Mouse (Mus musculus): ENCODE results near the gene Gm9944. TPM values are rescaled to one million over a fixed set of nuclear protein-coding genes. Genes with fewer than 3 reads are reported as not detected.

Gm9944 gene
- polyA plus RNA-seq (2011; ENCODE audit: insufficient read length, low read depth, missing spikeins) = not detected in 2 replicates

DNA sequence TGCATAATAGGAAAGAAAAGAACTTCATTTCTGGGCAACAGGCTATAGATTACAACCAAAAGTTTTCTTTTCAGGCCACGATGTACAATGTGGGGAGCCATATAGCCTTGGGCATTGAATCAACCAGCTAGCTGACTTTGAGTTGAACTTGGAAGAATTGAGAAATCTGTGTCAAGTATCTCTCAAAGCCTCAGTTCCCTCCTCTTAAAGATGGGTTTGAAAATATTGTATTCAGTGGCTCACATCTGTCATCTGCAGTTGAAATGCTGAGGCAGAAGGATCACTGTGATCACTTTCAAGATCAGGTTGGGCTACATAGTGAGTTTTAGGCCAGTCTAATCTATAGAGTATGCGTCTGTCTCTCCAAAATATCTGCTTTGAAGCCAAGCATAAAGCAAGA lies at the start of gene Gm9944:
Gene Gm9944, minus strand, starts transcription at position 101 of the 400 bp plus-strand sequence.
- TF ChIP-seq POLR2A (IDR thresholded peaks at IDR 0.05; ENCODE audit: low read depth, low read length) (no peak), CTCF (IDR thresholded peaks at IDR 0.05; ENCODE audit: borderline replicate concordance, insufficient read depth, low read length) (no peak)
- no peak within 1 kb of the TSS for H3K4me3 ChIP-seq (ENCODE audit: insufficient read depth, low read length)
- H3K4me1 ChIP-seq (ENCODE audit: control insufficient read depth, insufficient read depth, low read length) = no peaks in the 10 kb centered on the region
- H3K27ac ChIP-seq (ENCODE audit: insufficient read depth, low read length) = no peak within 1 kb of the TSS

DNA sequence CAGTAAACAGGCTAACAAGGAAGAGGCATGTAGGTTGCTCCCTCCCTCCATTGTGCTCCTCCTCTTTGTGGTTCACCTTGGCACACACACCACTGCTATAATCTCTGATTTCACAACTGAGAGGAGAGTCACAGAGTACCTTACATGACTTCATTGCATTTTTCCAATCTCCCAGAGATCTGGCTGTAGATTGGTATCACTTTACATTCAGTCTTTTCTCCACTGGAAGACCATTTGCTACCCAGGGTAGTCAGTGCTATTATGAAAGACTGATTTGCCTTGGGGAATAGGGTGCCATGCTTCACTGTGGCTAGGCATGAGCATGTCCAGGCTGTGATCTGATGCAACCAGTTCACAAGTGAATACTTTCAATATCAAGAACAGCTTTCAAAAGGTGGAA lies 40.2 kb upstream of the Gm9944 start:
- Histone ChIP-seq H3K4me1 (ENCODE audit: control insufficient read depth, insufficient read depth, low read length) (no peaks in the 10 kb centered on the region), H3K4me3 (ENCODE audit: insufficient read depth, low read length) (no peak overlapping the region), H3K27ac (ENCODE audit: insufficient read depth, low read length) (no peak overlapping the region)
- no peak for TF ChIP-seq POLR2A (IDR thresholded peaks at IDR 0.05; ENCODE audit: low read depth, low read length)
- TF ChIP-seq CTCF (IDR thresholded peaks at IDR 0.05; ENCODE audit: borderline replicate concordance, insufficient read depth, low read length) = no peak

DNA sequence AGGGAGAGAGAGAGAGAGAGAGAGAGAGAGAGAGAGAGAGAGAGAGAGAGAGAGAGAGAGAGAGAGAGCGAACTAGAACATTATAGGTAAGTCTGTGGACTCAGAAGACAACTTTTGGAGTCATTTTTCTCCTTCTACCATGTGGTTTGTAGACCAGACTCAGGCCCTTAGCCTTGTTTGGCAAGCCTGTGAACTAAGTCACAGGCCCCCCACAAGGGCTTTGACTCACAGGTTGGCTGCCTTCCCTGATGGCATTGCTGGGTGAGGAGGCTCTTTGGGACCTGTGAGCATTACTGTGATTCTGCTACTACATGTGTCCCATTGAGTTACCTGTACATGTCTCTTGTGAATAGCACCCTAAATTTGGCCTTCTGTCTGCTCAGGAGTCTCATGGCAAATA lies 15.0 kb upstream of the Gm9944 start:
- TF ChIP-seq POLR2A (IDR thresholded peaks at IDR 0.05; ENCODE audit: low read depth, low read length) (no peak), CTCF (IDR thresholded peaks at IDR 0.05; ENCODE audit: borderline replicate concordance, insufficient read depth, low read length) (no peak)
- no peaks in the 10 kb centered on the region for H3K4me1 ChIP-seq (ENCODE audit: control insufficient read depth, insufficient read depth, low read length)
- no peak overlapping the region for H3K4me3 ChIP-seq (ENCODE audit: insufficient read depth, low read length)
- H3K27ac ChIP-seq (ENCODE audit: insufficient read depth, low read length) = no peak overlapping the region

DNA sequence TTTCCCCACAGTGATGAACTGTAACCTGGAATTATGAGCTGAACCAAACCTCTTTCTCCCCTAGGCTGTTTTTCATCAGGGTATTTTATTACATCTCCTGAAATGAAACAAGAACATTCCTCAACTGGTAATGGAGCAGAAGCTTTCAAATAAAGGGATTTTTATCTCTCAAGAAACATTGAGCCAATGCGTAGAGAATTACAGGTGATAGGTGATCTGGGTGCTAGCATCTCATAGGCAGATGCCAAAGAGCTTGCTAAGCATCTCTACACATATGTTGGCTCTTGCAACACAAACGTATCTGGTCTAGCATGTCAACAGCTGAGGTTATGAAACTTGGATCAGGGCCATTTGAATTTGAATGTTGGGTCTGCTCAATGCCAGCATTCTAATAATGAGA lies 12.1 kb upstream of the Gm9944 start:
- Histone ChIP-seq H3K4me3 (ENCODE audit: insufficient read depth, low read length) (no peak overlapping the region), H3K27ac (ENCODE audit: insufficient read depth, low read length) (no peak overlapping the region), H3K4me1 (ENCODE audit: control insufficient read depth, insufficient read depth, low read length) (no peaks in the 10 kb centered on the region)
- TF ChIP-seq CTCF (IDR thresholded peaks at IDR 0.05; ENCODE audit: borderline replicate concordance, insufficient read depth, low read length) (no peak), POLR2A (IDR thresholded peaks at IDR 0.05; ENCODE audit: low read depth, low read length) (no peak)

DNA sequence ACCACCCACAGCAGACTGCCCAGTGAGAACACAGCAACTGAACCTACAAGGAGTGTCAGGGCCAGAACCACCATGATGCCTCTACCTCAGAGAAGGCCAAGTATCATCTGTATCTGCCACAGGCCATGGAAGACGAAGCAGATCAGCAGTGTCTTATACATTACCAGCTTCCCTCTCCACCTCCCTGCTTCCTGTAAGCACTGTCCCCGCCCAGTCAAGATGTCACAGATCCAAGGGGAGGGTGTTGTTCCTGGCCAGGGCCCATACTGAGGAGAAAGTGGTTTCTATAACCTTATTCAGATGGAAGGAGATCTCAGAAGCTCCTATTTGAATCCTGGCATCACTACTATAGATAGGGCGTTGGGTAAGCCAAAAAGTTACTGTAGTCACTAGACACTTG lies 10.5 kb upstream of the Gm9944 start, which contains the start of gene Aadacl3:
Gene Aadacl3, minus strand, starts transcription at position 101 of the 400 bp plus-strand sequence.
- H3K4me3 ChIP-seq (ENCODE audit: insufficient read depth, low read length) = no peak within 1 kb of the TSS
- no peak within 1 kb of the TSS for H3K27ac ChIP-seq (ENCODE audit: insufficient read depth, low read length)
- no peaks in the 10 kb centered on the region for H3K4me1 ChIP-seq (ENCODE audit: control insufficient read depth, insufficient read depth, low read length)
- TF ChIP-seq POLR2A (IDR thresholded peaks at IDR 0.05; ENCODE audit: low read depth, low read length) (no peak), CTCF (IDR thresholded peaks at IDR 0.05; ENCODE audit: borderline replicate concordance, insufficient read depth, low read length) (no peak)

- TF ChIP-seq POLR2A (IDR thresholded peaks at IDR 0.05; ENCODE audit: low read depth, low read length) (no peak), CTCF (IDR thresholded peaks at IDR 0.05; ENCODE audit: borderline replicate concordance, insufficient read depth, low read length) (no peak)
- Histone ChIP-seq H3K4me1 (ENCODE audit: control insufficient read depth, insufficient read depth, low read length) (no peaks in the 10 kb centered on the region), H3K27ac (ENCODE audit: insufficient read depth, low read length) (no peak overlapping the region), H3K4me3 (ENCODE audit: insufficient read depth, low read length) (no peak overlapping the region)
Measured at GRCm38 (mm10) chr4:144448546-144448945, 4.6 kb downstream of the Gm9944 start.

GRCm38 (mm10) chr4:144441582-144441981 lies 11.5 kb downstream of the Gm9944 start:
- TF ChIP-seq POLR2A (IDR thresholded peaks at IDR 0.05; ENCODE audit: low read depth, low read length) (no peak), CTCF (IDR thresholded peaks at IDR 0.05; ENCODE audit: borderline replicate concordance, insufficient read depth, low read length) (no peak)

GRCm38 (mm10) chr4:144441095-144441494 lies 12.0 kb downstream of the Gm9944 start:
- TF ChIP-seq POLR2A (IDR thresholded peaks at IDR 0.05; ENCODE audit: low read depth, low read length) (no peak), CTCF (IDR thresholded peaks at IDR 0.05; ENCODE audit: borderline replicate concordance, insufficient read depth, low read length) (no peak)
- Histone ChIP-seq H3K27ac (ENCODE audit: insufficient read depth, low read length) (no peak overlapping the region), H3K4me1 (ENCODE audit: control insufficient read depth, insufficient read depth, low read length) (no peaks in the 10 kb centered on the region), H3K4me3 (ENCODE audit: insufficient read depth, low read length) (no peak overlapping the region)

More at GRCm38 (mm10) chr4:144441582-144441981, 11.5 kb downstream of the Gm9944 start:
- Histone ChIP-seq H3K4me1 (ENCODE audit: control insufficient read depth, insufficient read depth, low read length) (no peaks in the 10 kb centered on the region), H3K27ac (ENCODE audit: insufficient read depth, low read length) (no peak overlapping the region), H3K4me3 (ENCODE audit: insufficient read depth, low read length) (no peak overlapping the region)

GRCm38 (mm10) chr4:144438672-144439071 lies 14.4 kb downstream of the Gm9944 start, which contains the start of gene 1700012P22Rik:
Gene 1700012P22Rik, minus strand, starts transcription at chr4:144438772.
- no peaks in the 10 kb centered on the region for H3K4me1 ChIP-seq (ENCODE audit: control insufficient read depth, insufficient read depth, low read length)

DNA sequence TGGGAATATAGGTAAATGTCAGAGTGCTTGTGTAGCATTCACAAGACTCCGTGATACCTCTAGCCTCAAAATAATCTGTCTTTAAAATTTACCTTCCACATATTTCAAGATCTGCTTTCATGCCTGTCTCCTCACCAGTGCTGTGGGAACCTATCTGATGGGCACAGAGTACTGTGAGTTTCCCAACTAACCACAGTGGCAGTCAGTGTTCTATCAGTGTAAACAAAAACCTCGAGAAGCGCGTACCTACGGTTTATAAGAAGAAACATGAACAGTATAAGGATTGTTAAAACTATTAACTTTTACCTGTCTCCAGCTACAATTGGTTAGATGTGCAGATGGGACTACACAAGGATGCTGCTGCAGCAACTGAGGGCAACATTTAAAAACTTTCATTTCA lies 19.9 kb downstream of the Gm9944 start:
- TF ChIP-seq POLR2A (IDR thresholded peaks at IDR 0.05; ENCODE audit: low read depth, low read length) (no peak), CTCF (IDR thresholded peaks at IDR 0.05; ENCODE audit: borderline replicate concordance, insufficient read depth, low read length) (no peak)
- Histone ChIP-seq H3K4me1 (ENCODE audit: control insufficient read depth, insufficient read depth, low read length) (no peaks in the 10 kb centered on the region), H3K4me3 (ENCODE audit: insufficient read depth, low read length) (no peak overlapping the region), H3K27ac (ENCODE audit: insufficient read depth, low read length) (no peak overlapping the region)

More at GRCm38 (mm10) chr4:144438672-144439071, 14.4 kb downstream of the Gm9944 start, which contains the start of gene 1700012P22Rik:
- no peak within 1 kb of the TSS for H3K27ac ChIP-seq (ENCODE audit: insufficient read depth, low read length)
- H3K4me3 ChIP-seq (ENCODE audit: insufficient read depth, low read length) = no peak within 1 kb of the TSS
- TF ChIP-seq CTCF (IDR thresholded peaks at IDR 0.05; ENCODE audit: borderline replicate concordance, insufficient read depth, low read length) = no peak
- TF ChIP-seq POLR2A (IDR thresholded peaks at IDR 0.05; ENCODE audit: low read depth, low read length) = no peak
